Mouse (Mus musculus): ENCODE data around the gene Aifm1. TPM values are rescaled to one million over a fixed set of nuclear protein-coding genes. Genes with fewer than 3 reads are reported as not detected.
"Not testable (repeated sequence)": the region's sequence is repeated elsewhere in the genome, so short reads cannot be mapped to it uniquely, and the experiment has no call there.

Gene Aifm1
- polyA plus RNA-seq, 1 experiment = 46.6 TPM

DNA sequence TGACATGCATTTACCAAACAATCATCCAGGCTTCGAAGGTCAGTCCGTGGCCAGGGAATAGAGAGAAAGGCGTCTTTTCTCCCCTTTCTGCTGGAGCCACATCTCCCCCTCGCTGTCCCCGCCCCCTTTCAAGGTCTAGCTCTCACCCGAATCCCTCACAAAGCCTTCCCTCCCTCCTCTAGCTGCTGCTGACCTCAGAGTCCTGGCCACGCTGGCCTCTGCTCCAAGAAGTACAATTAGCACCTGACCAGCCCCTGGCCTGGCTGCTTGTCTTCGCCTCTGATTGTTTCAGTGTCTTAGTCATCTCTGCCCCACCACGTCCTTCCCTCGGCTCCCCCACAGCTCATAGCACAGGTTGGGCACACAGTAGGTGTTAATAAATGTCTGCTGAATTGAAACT, 63.7 kb downstream of the Aifm1 start:
- Histone ChIP-seq H3ac (ENCODE audit: control insufficient read depth, insufficient read length, low read depth) (no peak overlapping the region), H3K27me3 (ENCODE audit: control insufficient read depth, insufficient read depth, insufficient read length) (no peaks in the 10 kb centered on the region), H3K79me3 (ENCODE audit: low read depth) (peaks cover 61% of the 10 kb centered on the region), H3K79me2 (ENCODE audit: control insufficient read depth, insufficient read depth) (peaks cover 86% of the 10 kb centered on the region), H3K36me3 (ENCODE audit: control insufficient read depth, insufficient read depth) (no peaks in the 10 kb centered on the region), H3K4me3 (ENCODE audit: insufficient read depth, poor library complexity, severe bottlenecking) (no peak overlapping the region)
- no peak for TF ChIP-seq FOSL1 (IDR thresholded peaks at IDR 0.05; ENCODE audit: insufficient read depth, low read length, poor library complexity, severe bottlenecking)
- TF ChIP-seq CEBPB (IDR thresholded peaks at IDR 0.05; ENCODE audit: low read depth) = no peak
- TF ChIP-seq MYOG (IDR thresholded peaks at IDR 0.05; ENCODE audit: control insufficient read depth, extremely low read depth, insufficient read length) = no peak
- TF ChIP-seq MYOD1 (IDR thresholded peaks at IDR 0.05; ENCODE audit: control insufficient read depth, insufficient read length, low read depth) = no peak
- TF ChIP-seq CTCF (IDR thresholded peaks at IDR 0.05; ENCODE audit: control insufficient read depth, insufficient read depth, insufficient read length) = no peak
- TF ChIP-seq MAX (IDR thresholded peaks at IDR 0.05) = no peak
- TF ChIP-seq USF1 (IDR thresholded peaks at IDR 0.05; ENCODE audit: low read depth) = no peak

GRCm38 (mm10) chrX:48444677-48445076, 68.7 kb downstream of the Aifm1 start:
- TF ChIP-seq CTCF (IDR thresholded peaks at IDR 0.05; ENCODE audit: control insufficient read depth, insufficient read depth, insufficient read length) (no peak), FOSL1 (IDR thresholded peaks at IDR 0.05; ENCODE audit: insufficient read depth, low read length, poor library complexity, severe bottlenecking) (no peak), USF1 (IDR thresholded peaks at IDR 0.05; ENCODE audit: low read depth) (no peak), MYOG (IDR thresholded peaks at IDR 0.05; ENCODE audit: control insufficient read depth, extremely low read depth, insufficient read length) (no peak), MYOD1 (IDR thresholded peaks at IDR 0.05; ENCODE audit: control insufficient read depth, insufficient read length, low read depth) (no peak), MAX (IDR thresholded peaks at IDR 0.05) (no peak), CEBPB (IDR thresholded peaks at IDR 0.05; ENCODE audit: low read depth) (no peak)
- H3K36me3 ChIP-seq (ENCODE audit: control insufficient read depth, insufficient read depth) = no peaks in the 10 kb centered on the region
- H3K79me2 ChIP-seq (ENCODE audit: control insufficient read depth, insufficient read depth) = peaks cover 99% of the 10 kb centered on the region
- no peak overlapping the region for H3K4me3 ChIP-seq (ENCODE audit: insufficient read depth, poor library complexity, severe bottlenecking)
- no peaks in the 10 kb centered on the region for H3K27me3 ChIP-seq (ENCODE audit: control insufficient read depth, insufficient read depth, insufficient read length)
- peaks cover 72% of the 10 kb centered on the region for H3K79me3 ChIP-seq (ENCODE audit: low read depth)
- H3ac ChIP-seq (ENCODE audit: control insufficient read depth, insufficient read length, low read depth) = no peak overlapping the region

DNA sequence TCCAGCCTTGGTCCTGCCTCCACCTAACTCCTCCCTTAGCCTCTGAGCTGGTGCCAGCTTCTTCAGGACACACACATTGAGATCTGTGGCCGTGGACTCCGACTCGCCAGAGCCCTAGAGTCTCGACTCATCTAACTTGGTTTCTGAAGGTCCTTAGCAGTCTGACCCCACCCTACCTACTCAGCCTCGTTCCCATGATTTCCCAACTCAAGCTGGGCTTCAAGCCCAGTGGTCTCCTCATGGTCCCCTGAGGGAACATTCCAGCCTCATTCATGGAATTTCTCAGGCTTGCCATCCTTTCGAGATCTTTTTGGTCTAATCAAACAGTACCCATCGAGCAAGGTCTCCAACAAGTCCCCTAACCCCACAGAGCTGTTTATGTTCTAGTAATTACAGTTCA, 71.4 kb downstream of the Aifm1 start:
- H3K79me3 ChIP-seq (ENCODE audit: low read depth) = peaks cover 71% of the 10 kb centered on the region
- H3K79me2 ChIP-seq (ENCODE audit: control insufficient read depth, insufficient read depth) = peaks cover 99% of the 10 kb centered on the region
- no peaks in the 10 kb centered on the region for H3K27me3 ChIP-seq (ENCODE audit: control insufficient read depth, insufficient read depth, insufficient read length)
- no peaks in the 10 kb centered on the region for H3K36me3 ChIP-seq (ENCODE audit: control insufficient read depth, insufficient read depth)
- peak; percentile 29 for TF ChIP-seq CEBPB (IDR thresholded peaks at IDR 0.05; ENCODE audit: low read depth)
- no peak for TF ChIP-seq CTCF (IDR thresholded peaks at IDR 0.05; ENCODE audit: control insufficient read depth, insufficient read depth, insufficient read length)
- H3ac ChIP-seq (ENCODE audit: control insufficient read depth, insufficient read length, low read depth) = no peak overlapping the region
- H3K4me3 ChIP-seq (ENCODE audit: insufficient read depth, poor library complexity, severe bottlenecking) = no peak overlapping the region

DNA sequence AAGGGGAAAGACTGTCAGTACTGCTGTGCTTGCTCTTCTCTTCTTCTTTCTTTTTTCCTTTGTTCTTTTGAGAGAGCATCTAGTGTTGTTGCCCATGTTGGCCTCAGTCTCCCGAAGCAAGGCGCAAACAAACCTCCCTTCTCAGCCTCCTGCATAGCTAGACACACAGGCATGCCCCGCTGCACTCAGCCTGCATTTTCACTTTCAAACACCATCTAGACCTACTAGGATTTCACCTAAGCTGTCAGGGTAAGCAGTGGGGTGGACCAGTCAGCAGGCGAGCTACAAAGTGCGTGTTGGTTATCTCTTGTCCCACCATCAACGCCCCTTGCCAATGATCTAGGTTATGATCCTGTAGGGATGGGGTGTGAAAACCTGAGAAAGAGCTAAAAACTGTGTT, 71.8 kb downstream of the Aifm1 start:
- Histone ChIP-seq H3K36me3 (ENCODE audit: control insufficient read depth, insufficient read depth) (no peaks in the 10 kb centered on the region), H3K79me3 (ENCODE audit: low read depth) (peaks cover 69% of the 10 kb centered on the region), H3K4me3 (ENCODE audit: insufficient read depth, poor library complexity, severe bottlenecking) (no peak overlapping the region), H3K27me3 (ENCODE audit: control insufficient read depth, insufficient read depth, insufficient read length) (no peaks in the 10 kb centered on the region), H3ac (ENCODE audit: control insufficient read depth, insufficient read length, low read depth) (no peak overlapping the region), H3K79me2 (ENCODE audit: control insufficient read depth, insufficient read depth) (peaks cover 99% of the 10 kb centered on the region)
- TF ChIP-seq CTCF (IDR thresholded peaks at IDR 0.05; ENCODE audit: control insufficient read depth, insufficient read depth, insufficient read length) (no peak), USF1 (IDR thresholded peaks at IDR 0.05; ENCODE audit: low read depth) (no peak), CEBPB (IDR thresholded peaks at IDR 0.05; ENCODE audit: low read depth) (no peak), MYOD1 (IDR thresholded peaks at IDR 0.05; ENCODE audit: control insufficient read depth, insufficient read length, low read depth) (no peak), MYOG (IDR thresholded peaks at IDR 0.05; ENCODE audit: control insufficient read depth, extremely low read depth, insufficient read length) (no peak), FOSL1 (IDR thresholded peaks at IDR 0.05; ENCODE audit: insufficient read depth, low read length, poor library complexity, severe bottlenecking) (no peak), MAX (IDR thresholded peaks at IDR 0.05) (no peak)

DNA sequence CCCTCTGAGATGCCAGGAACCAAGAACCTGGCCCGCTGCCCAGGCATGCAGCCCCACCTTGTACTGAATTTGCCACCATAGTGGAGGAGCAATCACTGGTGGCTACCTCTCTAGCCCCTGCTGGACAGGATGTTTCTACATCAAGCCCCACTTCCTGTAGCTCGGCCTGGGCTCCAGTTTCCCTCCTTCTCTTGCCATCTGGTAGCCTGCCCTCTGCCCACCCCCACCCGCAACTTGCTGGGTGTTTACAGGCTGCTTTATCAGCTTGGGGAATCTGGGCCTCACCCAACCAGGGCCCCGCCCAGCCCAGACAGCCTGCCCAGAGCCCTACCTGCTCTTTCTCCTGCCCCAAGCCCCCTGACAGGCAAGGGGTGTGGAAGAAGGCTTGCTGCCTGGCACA, 74.3 kb downstream of the Aifm1 start:
- Histone ChIP-seq H3K79me2 (ENCODE audit: control insufficient read depth, insufficient read depth) (peaks cover 99% of the 10 kb centered on the region), H3K27me3 (ENCODE audit: control insufficient read depth, insufficient read depth, insufficient read length) (no peaks in the 10 kb centered on the region), H3K79me3 (ENCODE audit: low read depth) (peaks cover 60% of the 10 kb centered on the region), H3ac (ENCODE audit: control insufficient read depth, insufficient read length, low read depth) (no peak overlapping the region), H3K36me3 (ENCODE audit: control insufficient read depth, insufficient read depth) (no peaks in the 10 kb centered on the region), H3K4me3 (ENCODE audit: insufficient read depth, poor library complexity, severe bottlenecking) (no peak overlapping the region)
- TF ChIP-seq FOSL1 (IDR thresholded peaks at IDR 0.05; ENCODE audit: insufficient read depth, low read length, poor library complexity, severe bottlenecking) (no peak), CEBPB (IDR thresholded peaks at IDR 0.05; ENCODE audit: low read depth) (no peak), MAX (IDR thresholded peaks at IDR 0.05) (no peak), MYOD1 (IDR thresholded peaks at IDR 0.05; ENCODE audit: control insufficient read depth, insufficient read length, low read depth) (no peak), USF1 (IDR thresholded peaks at IDR 0.05; ENCODE audit: low read depth) (no peak), MYOG (IDR thresholded peaks at IDR 0.05; ENCODE audit: control insufficient read depth, extremely low read depth, insufficient read length) (no peak), CTCF (IDR thresholded peaks at IDR 0.05; ENCODE audit: control insufficient read depth, insufficient read depth, insufficient read length) (no peak)

- peaks cover 51% of the 10 kb centered on the region for H3K79me3 ChIP-seq (ENCODE audit: low read depth)
- H3K27me3 ChIP-seq (ENCODE audit: control insufficient read depth, insufficient read depth, insufficient read length) = not testable (repeated sequence)
These were observed 77.3 kb downstream of the Aifm1 start for GRCm38 (mm10) chrX:48436082-48436481.

More at GRCm38 (mm10) chrX:48436082-48436481, 77.3 kb downstream of the Aifm1 start:
- not testable (repeated sequence) for H3K36me3 ChIP-seq (ENCODE audit: control insufficient read depth, insufficient read depth); H3K4me3 ChIP-seq (ENCODE audit: insufficient read depth, poor library complexity, severe bottlenecking); H3ac ChIP-seq (ENCODE audit: control insufficient read depth, insufficient read length, low read depth)
- peaks cover 98% of the 10 kb centered on the region for H3K79me2 ChIP-seq (ENCODE audit: control insufficient read depth, insufficient read depth)

All from C2C12 (cell line).